Mouse (Mus musculus) intestine, embryonic 14.5 days (tissue): Measurements from ENCODE around the gene Cped1. TPM values are rescaled to one million over a fixed set of nuclear protein-coding genes. Genes with fewer than 3 reads are reported as not detected.

Source experiments
- ATAC-seq: fragments of 200-750 bp; cut with Nextera tagmentation; replicated peaks from 2 replicates; pipeline ENCODE4 v1.8.0; 2017; ENCODE audit warnings: low read depth, moderate number of reproducible peaks, moderate TSS enrichment, moderate library complexity; ENCODE audit not compliant: low FRiP score, low TSS enrichment
- DNase-seq: peaks from one replicate; pipeline ENCODE4 v3.0.0-alpha.2; 2018; ENCODE audit warnings: low spot score
- H3K27ac ChIP-seq: fragments of 300-500 bp; sonication (generic); 2 replicates; pipeline ENCODE4 v1.5.1; 2014; ENCODE audit warnings: low read depth, mild to moderate bottlenecking, control low read depth
- H3K27me3 ChIP-seq: fragments of 300-500 bp; sonication (generic); replicated peaks from 2 replicates; pipeline ENCODE4 v1.6.1; 2014; ENCODE audit warnings: low read length, control low read depth; ENCODE audit not compliant: control insufficient read depth, insufficient read depth
- H3K36me3 ChIP-seq: fragments of 300-500 bp; sonication (generic); 2 replicates; pipeline ENCODE4 v1.6.1; 2014; ENCODE audit warnings: low read length, control low read depth; ENCODE audit not compliant: control insufficient read depth, insufficient read depth
- H3K4me1 ChIP-seq: fragments of 300-500 bp; sonication (generic); replicated peaks from 2 replicates; pipeline ENCODE4 v1.6.1; 2014; ENCODE audit warnings: low read length, control low read depth, mixed read lengths; ENCODE audit not compliant: control insufficient read depth, insufficient read depth
- H3K4me2 ChIP-seq: fragments of 300-500 bp; sonication (generic); 2 replicates; pipeline ENCODE4 v1.6.1; 2014; ENCODE audit warnings: low read length
- H3K4me3 ChIP-seq: fragments of 300-500 bp; sonication (generic); 2 replicates; pipeline ENCODE4 v1.5.1; 2014; ENCODE audit warnings: low read depth, low read length, control low read depth, mixed read lengths
- H3K9ac ChIP-seq: fragments of 300-500 bp; sonication (generic); 2 replicates; pipeline ENCODE4 v1.6.1; 2014; ENCODE audit warnings: mild to moderate bottlenecking, low read length
- H3K9me3 ChIP-seq: fragments of 300-500 bp; sonication (generic); 2 replicates; pipeline ENCODE4 v1.6.1; 2016; ENCODE audit warnings: low read length, control low read depth; ENCODE audit not compliant: control insufficient read depth
- WGBS: fragments of 180-500 bp; shearing (Covaris S2); extraction: QIAGEN DNeasy Blood & Tissue Kit; methylation state at CpG from one replicate; pipeline ENCODE4 v1.1.7; 2014; 5-methylcytosine and 5-hydroxymethylcytosine counted together
- polyA plus RNA-seq: library from polyadenylated mRNA; unstranded; fragments of >200 nt; fragmentation: Nextera tagmentation; extraction: Ambion mirVana; gene quantifications from 2 replicates; pipeline ENCODE4 v1.2.1, GENCODE M21; 2014

Gene Cped1
- polyA plus RNA-seq, 1 experiment from 2014 or later = 35.5 TPM

GRCm38 (mm10) chr6:22290790-22291189 is 305.1 kb downstream of the Cped1 start:
- DNase-seq (no peak), ATAC-seq (no peak)
- Histone ChIP-seq H3K4me3 (no peak overlapping the region), H3K4me2 (no peak overlapping the region), H3K9me3 (no peaks in the 10 kb centered on the region), H3K4me1 (peaks cover 16% of the 10 kb centered on the region), H3K36me3 (no peaks in the 10 kb centered on the region), H3K27me3 (peaks cover 29% of the 10 kb centered on the region), H3K27ac (no peak overlapping the region), H3K9ac (no peak overlapping the region)
- 74% methylated on average over 8 of the region's 8 CpGs for WGBS

GRCm38 (mm10) chr6:22292056-22292455 is 306.3 kb downstream of the Cped1 start:
- H3K36me3 ChIP-seq = no peaks in the 10 kb centered on the region
- no peak for DNase-seq
- 30% methylated on average over 4 of the region's 4 CpGs for WGBS

GRCm38 (mm10) chr6:22293922-22294321 is 308.2 kb downstream of the Cped1 start:
- no peak for DNase-seq
- H3K4me1 ChIP-seq = peaks cover 12% of the 10 kb centered on the region; the same call in 1 of the 2 replicates
- ATAC-seq = no peak
- 66% methylated on average over 3 of the region's 3 CpGs for WGBS
- H3K27me3 ChIP-seq = peaks cover 14% of the 10 kb centered on the region
- H3K36me3 ChIP-seq = no peaks in the 10 kb centered on the region
- no peak overlapping the region for H3K27ac ChIP-seq
- H3K4me3 ChIP-seq = no peak overlapping the region
- no peak overlapping the region for H3K4me2 ChIP-seq
- H3K9me3 ChIP-seq = no peaks in the 10 kb centered on the region
- H3K9ac ChIP-seq = no peak overlapping the region

More at GRCm38 (mm10) chr6:22292056-22292455, 306.3 kb downstream of the Cped1 start:
- no peak for ATAC-seq
- Histone ChIP-seq H3K27me3 (peaks cover 26% of the 10 kb centered on the region), H3K27ac (no peak overlapping the region), H3K4me2 (no peak overlapping the region), H3K9me3 (no peaks in the 10 kb centered on the region), H3K4me3 (no peak overlapping the region), H3K4me1 (peaks cover 16% of the 10 kb centered on the region), H3K9ac (no peak overlapping the region)

DNA sequence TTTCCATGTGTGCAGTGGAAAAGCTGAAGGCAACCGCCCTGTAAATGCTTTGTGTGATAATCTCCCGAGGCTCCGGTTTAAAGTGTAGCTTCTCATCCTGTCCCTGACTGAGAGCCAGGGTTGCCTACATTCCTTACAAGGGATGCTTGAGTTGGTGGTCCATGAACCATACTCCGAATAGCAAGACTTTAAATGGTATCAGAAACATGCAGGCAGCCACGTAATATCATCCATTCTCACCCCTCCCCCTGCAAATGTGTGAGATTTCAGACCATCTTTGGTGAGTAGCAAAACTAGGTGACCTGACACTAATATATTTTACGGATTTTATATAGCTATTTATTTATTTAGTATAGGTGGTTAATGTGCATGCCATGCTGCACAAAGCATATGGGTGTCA is 311.3 kb downstream of the Cped1 start:
- WGBS = 66% methylated on average over 6 of the region's 6 CpGs
- Histone ChIP-seq H3K27me3 (no peaks in the 10 kb centered on the region), H3K4me2 (peak overlapping the region; percentile 42; the same call in 1 of the 2 replicates), H3K4me1 (peaks cover 4% of the 10 kb centered on the region; the same call in 1 of the 2 replicates), H3K4me3 (no peak overlapping the region), H3K36me3 (no peaks in the 10 kb centered on the region), H3K27ac (no peak overlapping the region), H3K9me3 (no peaks in the 10 kb centered on the region), H3K9ac (no peak overlapping the region)
- DNase-seq = no peak
- no peak for ATAC-seq

DNA sequence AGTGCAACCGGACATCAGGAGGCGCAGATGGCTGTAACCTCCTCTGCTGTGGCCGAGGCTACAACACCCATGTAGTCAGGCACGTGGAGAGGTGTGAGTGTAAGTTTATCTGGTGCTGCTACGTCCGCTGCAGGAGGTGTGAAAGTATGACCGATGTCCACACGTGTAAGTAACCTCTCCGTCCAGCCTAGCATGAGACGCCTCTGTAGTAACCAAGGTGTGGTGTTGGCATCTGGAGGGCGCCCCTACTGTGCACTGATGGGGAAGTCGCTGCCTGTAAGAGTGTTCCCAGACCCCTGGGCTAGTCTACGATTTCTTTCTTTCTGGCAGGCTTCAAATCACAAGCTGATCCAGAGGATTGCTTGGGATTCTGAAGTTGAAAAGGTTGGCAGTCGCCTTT is 312.3 kb downstream of the Cped1 start:
- H3K36me3 ChIP-seq = no peaks in the 10 kb centered on the region
- ATAC-seq = no peak
- H3K4me3 ChIP-seq = 0 out of 2 replicates have a peak overlapping the region, but pooled peaks have one; percentile 11
- H3K4me1 ChIP-seq = peaks cover 4% of the 10 kb centered on the region; the same call in 1 of the 2 replicates
- DNase-seq = peak; percentile 53
- peak overlapping the region; percentile 42 for H3K4me2 ChIP-seq
- WGBS = 44% methylated on average over 14 of the region's 14 CpGs
- H3K27ac ChIP-seq = no peak overlapping the region
- H3K9ac ChIP-seq = no peak overlapping the region
- no peaks in the 10 kb centered on the region for H3K9me3 ChIP-seq
- H3K27me3 ChIP-seq = no peaks in the 10 kb centered on the region

Other genes with a start within 250 kb of the Cped1 start
- gene Tspan12, start 133.4 kb upstream of the Cped1 start, polyA plus RNA-seq = 109 and 120 TPM in 2 replicates
- 41.3 and 49.9 TPM in 2 replicates for gene Ing3, start 36.3 kb upstream of the Cped1 start, polyA plus RNA-seq